Mouse (Mus musculus): Measurements from ENCODE around the gene Setd7. TPM values are rescaled to one million over a fixed set of nuclear protein-coding genes. Genes with fewer than 3 reads are reported as not detected.

Setd7 gene
- total and polyA plus RNA-seq, 2 experiments = 1.6 to 1.9 TPM

DNA sequence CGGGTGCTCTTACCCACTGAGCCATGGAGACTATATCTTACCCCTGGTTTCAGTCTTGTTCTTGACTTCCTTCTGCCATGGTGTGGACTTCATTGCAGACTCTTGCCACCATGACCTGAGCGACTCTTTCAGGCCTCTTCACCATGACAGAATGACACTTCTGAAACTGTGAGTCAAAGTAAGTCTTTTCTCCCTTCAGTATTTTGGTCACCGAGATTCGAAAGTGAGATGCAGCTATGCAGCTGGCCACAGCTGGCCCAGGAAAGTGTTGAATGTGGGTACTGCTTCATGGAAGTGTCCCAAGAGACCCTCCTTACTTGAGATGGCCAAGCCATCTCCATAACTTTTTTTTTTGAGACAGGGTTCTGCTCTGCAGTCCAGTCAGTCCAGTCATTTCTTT lies 9.5 kb upstream of the Setd7 start:
- no peak for TF ChIP-seq CTCF (IDR thresholded peaks at IDR 0.05; ENCODE audit: low read depth, low read length)
- TF ChIP-seq POLR2A (IDR thresholded peaks at IDR 0.05; ENCODE audit: extremely low read depth, insufficient read depth, low read length) = no peak
- no peak overlapping the region for H3K4me3 ChIP-seq (ENCODE audit: insufficient read depth, low read depth, low read length)

DNA sequence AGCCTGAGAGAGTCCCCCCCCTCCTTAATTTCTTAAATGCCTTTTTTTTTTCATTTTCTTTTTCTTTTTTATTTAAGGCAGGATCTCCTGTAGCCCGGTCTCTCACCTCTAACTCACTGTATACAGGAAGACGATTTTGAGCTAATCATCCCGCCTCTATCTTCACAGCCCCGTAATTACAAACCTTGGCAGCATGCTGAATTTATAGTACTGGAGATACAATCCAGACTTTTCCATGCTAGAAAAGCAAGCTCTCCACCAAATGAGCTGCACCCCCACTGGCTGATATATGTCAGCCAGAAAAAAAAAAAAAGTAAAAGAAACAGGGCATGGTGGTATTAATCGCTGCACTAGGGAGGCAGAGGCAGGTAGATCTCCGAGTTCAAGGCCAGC lies 1.3 kb upstream of the Setd7 start:
- H3K27me3 ChIP-seq (ENCODE audit: control insufficient read depth, insufficient read depth, low read length) = 0 out of 2 replicates have a peak, but pooled peaks cover 2% of the 10 kb centered on the region
- no peak overlapping the region for H3K27ac ChIP-seq (replicated peaks; ENCODE audit: insufficient read depth, low read depth, low read length)
- no peak overlapping the region for H3K4me3 ChIP-seq (ENCODE audit: insufficient read depth, low read depth, low read length)
- 69% methylated on average over 6 of the region's 6 CpGs for WGBS
- no peaks in the 10 kb centered on the region for H3K79me2 ChIP-seq (ENCODE audit: control insufficient read depth, insufficient read depth, low read length)
- no peaks in the 10 kb centered on the region for H3K4me1 ChIP-seq (ENCODE audit: control insufficient read depth, insufficient read depth, low read length)
- no peaks in the 10 kb centered on the region for H3K36me3 ChIP-seq (ENCODE audit: control insufficient read depth, insufficient read depth, low read length)
- H3K9ac ChIP-seq (ENCODE audit: low read depth, low read length) = no peak overlapping the region
- no peak for DNase-seq (ENCODE audit: extremely low read depth, low read depth, low spot score)
- TF ChIP-seq CTCF (IDR thresholded peaks at IDR 0.05; ENCODE audit: low read depth, low read length) = no peak
- TF ChIP-seq POLR2A (IDR thresholded peaks at IDR 0.05; ENCODE audit: extremely low read depth, insufficient read depth, low read length) = no peak

More for the DNA sequence above, 9.5 kb upstream of the Setd7 start:
- DNase-seq (ENCODE audit: extremely low read depth, low read depth, low spot score) = no peak
- Histone ChIP-seq H3K27me3 (ENCODE audit: control insufficient read depth, insufficient read depth, low read length) (no peaks in the 10 kb centered on the region), H3K79me2 (ENCODE audit: control insufficient read depth, insufficient read depth, low read length) (no peaks in the 10 kb centered on the region), H3K4me1 (ENCODE audit: control insufficient read depth, insufficient read depth, low read length) (no peaks in the 10 kb centered on the region), H3K36me3 (ENCODE audit: control insufficient read depth, insufficient read depth, low read length) (no peaks in the 10 kb centered on the region), H3K9ac (ENCODE audit: low read depth, low read length) (no peak overlapping the region), H3K27ac (replicated peaks; ENCODE audit: insufficient read depth, low read depth, low read length) (no peak overlapping the region)
- 96% methylated on average over 4 of the region's 4 CpGs for WGBS

DNA sequence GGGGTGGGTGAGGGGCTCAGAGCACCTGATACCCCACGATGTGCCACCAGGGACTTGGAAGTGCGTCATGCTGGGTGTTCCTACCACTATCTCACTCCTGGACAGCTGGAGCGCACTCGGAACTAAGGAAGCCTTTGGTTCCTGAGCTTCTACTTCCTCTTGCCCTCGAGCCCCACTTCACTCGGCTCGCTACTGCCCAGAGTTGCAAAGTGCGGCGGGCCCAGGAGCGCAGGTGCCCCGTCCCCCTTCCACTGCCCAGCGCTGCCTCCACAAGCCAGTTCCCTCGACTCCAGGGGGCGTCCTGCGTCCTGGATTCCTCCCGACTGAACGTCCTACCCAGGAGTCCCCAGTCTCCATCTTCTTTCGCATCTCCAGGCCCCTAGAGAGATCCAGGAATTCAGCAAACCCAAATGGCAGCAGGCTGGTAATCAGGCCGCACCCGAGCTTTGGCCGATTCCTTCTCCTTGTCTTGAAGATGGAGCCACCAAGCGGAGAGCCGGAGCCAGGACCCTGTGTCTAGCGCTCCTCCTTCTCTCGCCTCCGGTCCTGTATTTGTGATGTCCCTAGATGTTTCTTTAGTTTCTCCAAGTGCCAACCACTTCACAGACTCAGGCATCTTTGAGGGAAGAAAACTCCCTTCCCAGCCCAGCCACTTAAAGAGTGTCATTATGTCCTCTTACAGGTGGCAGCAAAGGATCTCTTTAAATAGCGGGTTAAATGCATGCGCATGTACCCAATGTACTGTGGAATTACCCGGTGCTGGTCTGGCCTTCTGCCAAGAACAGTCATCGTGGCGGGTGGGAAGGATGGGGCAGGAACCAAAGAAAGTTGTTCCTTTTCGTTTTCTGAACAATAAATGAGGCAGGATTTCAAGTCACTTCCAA lies 672 bp upstream of the Setd7 start:
- DNase-seq (ENCODE audit: extremely low read depth, low read depth, low spot score) = no peak
- no peaks in the 10 kb centered on the region for H3K36me3 ChIP-seq (ENCODE audit: control insufficient read depth, insufficient read depth, low read length)
- H3K4me3 ChIP-seq (ENCODE audit: insufficient read depth, low read depth, low read length) = peak overlapping the region; percentile 74
- 0 out of 2 replicates have a peak, but pooled peaks cover 2% of the 10 kb centered on the region for H3K27me3 ChIP-seq (ENCODE audit: control insufficient read depth, insufficient read depth, low read length)
- H3K9ac ChIP-seq (ENCODE audit: low read depth, low read length) = peak overlapping the region; percentile 81
- H3K4me1 ChIP-seq (ENCODE audit: control insufficient read depth, insufficient read depth, low read length) = no peaks in the 10 kb centered on the region
- TF ChIP-seq POLR2A (IDR thresholded peaks at IDR 0.05; ENCODE audit: extremely low read depth, insufficient read depth, low read length) (no peak), CTCF (IDR thresholded peaks at IDR 0.05; ENCODE audit: low read depth, low read length) (peak; percentile 32; the same call in 1 of the 2 replicates)
- no peaks in the 10 kb centered on the region for H3K79me2 ChIP-seq (ENCODE audit: control insufficient read depth, insufficient read depth, low read length)
- 11% methylated on average over 32 of the region's 32 CpGs for WGBS
- peak overlapping the region; percentile 3 for H3K27ac ChIP-seq (replicated peaks; ENCODE audit: insufficient read depth, low read depth, low read length)

DNA sequence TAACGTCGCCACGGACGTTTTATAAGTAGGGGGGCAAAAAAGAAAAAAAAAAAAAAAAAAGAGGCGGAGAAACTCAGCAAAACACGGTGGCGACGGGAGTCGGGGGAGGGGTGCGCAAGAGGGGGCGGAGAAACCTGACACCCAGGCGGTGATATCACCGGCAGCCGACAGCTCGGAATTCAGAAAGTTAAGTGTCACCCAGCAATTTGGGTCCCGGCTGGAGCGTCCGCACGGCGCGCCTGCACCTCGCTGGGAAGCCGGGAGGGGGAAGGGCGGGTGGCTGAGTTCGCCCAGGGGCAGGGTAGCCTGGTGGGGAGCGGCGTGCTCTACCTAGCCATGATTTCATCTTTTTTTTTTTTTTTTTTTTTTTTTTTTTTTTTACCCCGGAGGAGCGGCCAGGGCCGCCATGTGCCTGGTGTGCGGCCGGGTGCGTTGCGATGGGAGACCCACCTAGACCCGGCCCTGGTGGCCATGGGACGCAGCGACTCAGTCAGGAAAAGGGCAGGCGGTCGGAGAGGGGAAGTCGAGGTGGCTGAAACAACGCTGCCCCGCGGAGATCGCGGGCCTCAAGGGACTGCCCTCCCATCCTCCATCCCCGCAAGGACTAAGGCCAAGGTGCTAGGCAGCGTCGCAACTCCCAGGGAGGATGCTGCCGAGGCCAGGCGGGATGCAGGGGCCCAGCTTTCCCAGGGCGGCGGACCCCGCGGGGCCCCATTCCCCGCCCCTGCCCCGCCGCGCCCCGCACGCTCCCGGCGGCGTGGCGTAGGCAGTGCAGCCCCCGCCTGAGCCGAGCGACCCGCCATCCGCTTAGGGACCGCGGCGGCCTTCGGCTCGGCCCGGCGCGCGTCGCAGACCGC lies 857 bp downstream of the Setd7 start:
- Histone ChIP-seq H3K27me3 (ENCODE audit: control insufficient read depth, insufficient read depth, low read length) (0 out of 2 replicates have a peak, but pooled peaks cover 2% of the 10 kb centered on the region), H3K4me3 (ENCODE audit: insufficient read depth, low read depth, low read length) (peak overlapping the region; percentile 74), H3K9ac (ENCODE audit: low read depth, low read length) (peak overlapping the region; percentile 81), H3K27ac (replicated peaks; ENCODE audit: insufficient read depth, low read depth, low read length) (peak overlapping the region; percentile 58), H3K36me3 (ENCODE audit: control insufficient read depth, insufficient read depth, low read length) (no peaks in the 10 kb centered on the region), H3K79me2 (ENCODE audit: control insufficient read depth, insufficient read depth, low read length) (no peaks in the 10 kb centered on the region), H3K4me1 (ENCODE audit: control insufficient read depth, insufficient read depth, low read length) (no peaks in the 10 kb centered on the region)
- WGBS = under 1% methylated on average over 80 of the region's 80 CpGs
- no peak for DNase-seq (ENCODE audit: extremely low read depth, low read depth, low spot score)
- TF ChIP-seq CTCF (IDR thresholded peaks at IDR 0.05; ENCODE audit: low read depth, low read length) (no peak), POLR2A (IDR thresholded peaks at IDR 0.05; ENCODE audit: extremely low read depth, insufficient read depth, low read length) (0 out of 2 replicates have a peak, but pooled peaks have one; percentile 57)

DNA sequence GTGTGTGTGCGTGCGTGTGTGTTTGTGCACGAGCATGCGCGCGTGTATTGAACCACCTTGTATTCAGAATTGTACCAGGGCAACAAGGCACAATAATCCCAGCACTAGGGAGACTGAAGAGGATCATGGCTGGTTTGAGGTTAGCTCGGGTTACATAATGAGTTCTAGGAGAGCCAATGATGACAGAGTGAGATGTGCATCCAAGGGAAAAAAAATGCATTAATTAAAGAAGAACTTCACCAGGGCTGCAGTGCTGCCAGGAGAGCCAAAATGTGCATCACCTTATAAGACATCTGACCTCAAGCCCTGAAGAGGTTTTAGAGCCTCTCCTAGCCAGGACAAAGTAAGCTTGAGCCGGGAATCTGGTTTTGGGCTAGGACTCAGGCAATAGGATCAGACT lies 5.1 kb downstream of the Setd7 start:
- Histone ChIP-seq H3K4me1 (ENCODE audit: control insufficient read depth, insufficient read depth, low read length) (peaks cover 1% of the 10 kb centered on the region; the same call in 1 of the 2 replicates), H3K27ac (replicated peaks; ENCODE audit: insufficient read depth, low read depth, low read length) (no peak overlapping the region), H3K4me3 (ENCODE audit: insufficient read depth, low read depth, low read length) (no peak overlapping the region), H3K79me2 (ENCODE audit: control insufficient read depth, insufficient read depth, low read length) (no peaks in the 10 kb centered on the region), H3K27me3 (ENCODE audit: control insufficient read depth, insufficient read depth, low read length) (0 out of 2 replicates have a peak, but pooled peaks cover 2% of the 10 kb centered on the region), H3K9ac (ENCODE audit: low read depth, low read length) (no peak overlapping the region), H3K36me3 (ENCODE audit: control insufficient read depth, insufficient read depth, low read length) (no peaks in the 10 kb centered on the region)
- no peak for TF ChIP-seq CTCF (IDR thresholded peaks at IDR 0.05; ENCODE audit: low read depth, low read length)
- TF ChIP-seq POLR2A (IDR thresholded peaks at IDR 0.05; ENCODE audit: extremely low read depth, insufficient read depth, low read length) = no peak
- DNase-seq (ENCODE audit: extremely low read depth, low read depth, low spot score) = no peak
- WGBS = 91% methylated on average over 8 of the region's 8 CpGs
